ENCODE assay signal across 9 mouse cellular contexts in genomic region chr2:53711213-53711612, GRCm38 (mm10).
A peak's percentile ranks its signal among the peaks of the same experiment; 100 is the strongest.
DNase-seq lines count a peak whose midpoint lies in the region; ATAC-seq lines count a peak whose summit lies in the region.
"Had no signal": no experiment of that assay in that cellular context is flagged by ENCODE, and none has a peak within 500 bp of the region (broad histone marks: within the 10 kb centered on the region; RNA-seq: fewer than 3 reads in every experiment).

No protein-coding gene starts in this region.

- no peak overlapping the region for H3K4me2 ChIP-seq in embryonic facial prominence, embryonic 14.5 days (ENCODE audit: low read depth, low read length)
- no peak overlapping the region for H3K4me2 ChIP-seq in neural tube, embryonic 13.5 days
- no peak overlapping the region for H3K4me2 ChIP-seq in neural tube, embryonic 15.5 days

- H3K4me1 ChIP-seq in embryonic facial prominence, embryonic 14.5 days (ENCODE audit: control insufficient read depth, insufficient read depth, low read length), result no peaks in the 10 kb centered on the region
- H3K4me1 ChIP-seq in embryonic facial prominence, embryonic 10.5 days, result no peaks in the 10 kb centered on the region
- H3K4me1 ChIP-seq in neural tube, embryonic 13.5 days (replicated peaks), result no peaks in the 10 kb centered on the region
- H3K4me1 ChIP-seq in neural tube, embryonic 15.5 days, result no peaks in the 10 kb centered on the region

- no peaks in the 10 kb centered on the region for H3K9me3 ChIP-seq in embryonic facial prominence, embryonic 14.5 days (ENCODE audit: control insufficient read depth, low read length)
- H3K9me3 ChIP-seq in embryonic facial prominence, embryonic 10.5 days, result no peaks in the 10 kb centered on the region
- H3K9me3 ChIP-seq in neural tube, embryonic 13.5 days, result no peaks in the 10 kb centered on the region
- H3K9me3 ChIP-seq in neural tube, embryonic 15.5 days (replicated peaks), result no peaks in the 10 kb centered on the region

- 60% methylated on average over 3 of the region's 3 CpGs for WGBS in embryonic facial prominence, embryonic 14.5 days
- 86% methylated on average over 3 of the region's 3 CpGs for WGBS in embryonic facial prominence, embryonic 10.5 days
- WGBS in neural tube, embryonic 13.5 days, result 63% methylated on average over 3 of the region's 3 CpGs
- 64% methylated on average over 3 of the region's 3 CpGs for WGBS in neural tube, embryonic 15.5 days

- DNase-seq in embryonic facial prominence, embryonic 14.5 days (ENCODE audit: low spot score), result peak; percentile 87
- DNase-seq in embryonic facial prominence, embryonic 10.5 days (ENCODE audit: low spot score), result no peak
- peak; percentile 49 to 90 for DNase-seq in layer of hippocampus, postnatal 14 days (ENCODE audit: low spot score in 2 of 2)
- peak; percentile 91 for DNase-seq in telencephalon, adult 2 months (ENCODE audit: low read depth, low spot score)
- DNase-seq in urinary bladder, adult 18-20 months (ENCODE audit: low spot score in 2 of 2), result no peak

- H3K36me3 ChIP-seq in embryonic facial prominence, embryonic 14.5 days (ENCODE audit: control insufficient read depth, insufficient read depth, low read length), result no peaks in the 10 kb centered on the region
- no peaks in the 10 kb centered on the region for H3K36me3 ChIP-seq in embryonic facial prominence, embryonic 10.5 days (replicated peaks)
- no peaks in the 10 kb centered on the region for H3K36me3 ChIP-seq in neural tube, embryonic 13.5 days
- H3K36me3 ChIP-seq in neural tube, embryonic 15.5 days, result no peaks in the 10 kb centered on the region

- H3K27me3 ChIP-seq in embryonic facial prominence, embryonic 14.5 days (replicated peaks; ENCODE audit: control insufficient read depth, insufficient read depth, low read length), result no peaks in the 10 kb centered on the region
- no peaks in the 10 kb centered on the region for H3K27me3 ChIP-seq in embryonic facial prominence, embryonic 10.5 days (replicated peaks; ENCODE audit: low read depth, poor library complexity, severe bottlenecking)
- H3K27me3 ChIP-seq in neural tube, embryonic 13.5 days, result no peaks in the 10 kb centered on the region
- no peaks in the 10 kb centered on the region for H3K27me3 ChIP-seq in neural tube, embryonic 15.5 days (replicated peaks)

- H3K9ac ChIP-seq in embryonic facial prominence, embryonic 14.5 days (ENCODE audit: low read depth, low read length), result no peak overlapping the region
- H3K9ac ChIP-seq in neural tube, embryonic 13.5 days, result no peak overlapping the region
- no peak overlapping the region for H3K9ac ChIP-seq in neural tube, embryonic 15.5 days (replicated peaks)

- peak; percentile 86 for ATAC-seq in embryonic facial prominence, embryonic 14.5 days (ENCODE audit: low read depth)
- peak; percentile 43; the same call in 1 of the 2 replicates for ATAC-seq in neural tube, embryonic 13.5 days (ENCODE audit: low read depth)
- no peak for ATAC-seq in neural tube, embryonic 15.5 days (ENCODE audit: low FRiP score)
- no peak for ATAC-seq in megakaryocyte, adult 5-6 weeks (ENCODE audit: poor library complexity, severe bottlenecking)
- ATAC-seq: lung, postnatal 0 days had no signal

- no peak overlapping the region for H3K27ac ChIP-seq in embryonic facial prominence, embryonic 14.5 days (replicated peaks; ENCODE audit: low read depth, low read length)
- no peak overlapping the region for H3K27ac ChIP-seq in embryonic facial prominence, embryonic 10.5 days (replicated peaks)
- no peak overlapping the region for H3K27ac ChIP-seq in neural tube, embryonic 13.5 days (replicated peaks)
- no peak overlapping the region for H3K27ac ChIP-seq in neural tube, embryonic 15.5 days (replicated peaks)

- H3K4me3 ChIP-seq in embryonic facial prominence, embryonic 14.5 days (ENCODE audit: low read depth, low read length), result no peak overlapping the region
- H3K4me3 ChIP-seq in embryonic facial prominence, embryonic 10.5 days, result no peak overlapping the region
- no peak overlapping the region for H3K4me3 ChIP-seq in neural tube, embryonic 13.5 days
- H3K4me3 ChIP-seq in neural tube, embryonic 15.5 days (replicated peaks), result no peak overlapping the region

Comparison
In these comparisons a context has a peak if more than half of its experiments do, and no peak if none do; other contexts are left out.
1. ATAC-seq: peak in embryonic facial prominence, embryonic 14.5 days (single experiment) and neural tube, embryonic 13.5 days (single experiment); none in neural tube, embryonic 15.5 days (single experiment) and megakaryocyte, adult 5-6 weeks (single experiment).
2. DNase-seq: peak in embryonic facial prominence, embryonic 14.5 days (single experiment), layer of hippocampus, postnatal 14 days (2 of 2) and telencephalon, adult 2 months (single experiment); none in embryonic facial prominence, embryonic 10.5 days (single experiment) and urinary bladder, adult 18-20 months (0 of 2).